Mouse (Mus musculus) brain, embryonic 14.5 days (tissue): ENCODE measurements at regions not wholly inside any gene's neighbourhood (a gene's known extent, or its start where the extent isn't known, plus 50 kb on each side); places are given as distances from the start of the nearest gene placed in this dataset.

Experiments used
- CTCF ChIP-seq: fragments of 200-500 bp; IDR thresholded peaks from 2 replicates; pipeline ENCODE4 v1.5.1; 2012; ENCODE audit warnings: inconsistent platforms, mild to moderate bottlenecking, moderate library complexity, borderline replicate concordance; ENCODE audit not compliant: insufficient read depth, insufficient read length; ENCODE audit errors: extremely low read depth
- POLR2A ChIP-seq: fragments of 200-500 bp; IDR thresholded peaks from 2 replicates; pipeline ENCODE4 v1.6.1; 2012; ENCODE audit warnings: mild to moderate bottlenecking, inconsistent platforms, borderline replicate concordance; ENCODE audit not compliant: poor library complexity, insufficient read depth, insufficient read length, severe bottlenecking; ENCODE audit errors: extremely low read depth

- TF ChIP-seq CTCF: no peak
- no peak for TF ChIP-seq POLR2A
Measured at GRCm38 (mm10) chr15:63071921-63072320, 773.1 kb downstream of the Gsdmc2 start.
